Mouse (Mus musculus): ENCODE measurements at regions not wholly inside any gene's neighbourhood (a gene's known extent, or its start where the extent isn't known, plus 50 kb on each side); places are given as distances from the start of the nearest gene placed in this dataset.
A peak's percentile ranks its signal among the peaks of the same experiment; 100 is the strongest.

- DNase-seq (ENCODE audit: low spot score): no peak
Observed at GRCm38 (mm10) chr10:121199236-121199635, 151.8 kb downstream of the Tbc1d30 start.

DNA sequence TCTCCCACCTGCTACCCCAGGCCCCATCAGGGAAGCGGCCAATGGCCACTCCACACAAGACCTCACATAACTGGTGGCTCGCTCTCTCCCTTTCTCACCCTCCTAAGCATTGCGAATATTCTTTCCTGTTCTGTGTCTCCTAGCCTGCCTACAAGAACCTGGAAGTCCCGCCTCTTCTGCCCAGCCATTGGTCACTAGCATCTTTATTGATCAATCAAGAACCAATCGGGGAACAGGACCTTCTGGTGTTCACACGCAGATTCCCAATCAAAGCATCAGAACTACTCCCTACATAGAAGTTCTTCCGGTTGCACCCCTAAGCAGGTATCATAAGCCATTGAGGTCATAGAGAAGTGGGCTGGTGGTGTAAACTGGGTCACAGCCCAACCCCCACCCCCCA is 148.5 kb downstream of the Tbc1d30 start:
- DNase-seq (ENCODE audit: low spot score): no peak
- no peak overlapping the region for H3K4me2 ChIP-seq (ENCODE audit: low read depth, low read length)
- no peak overlapping the region for H3K9ac ChIP-seq (replicated peaks; ENCODE audit: low read depth, low read length)
- no peaks in the 10 kb centered on the region for H3K27me3 ChIP-seq (ENCODE audit: control insufficient read depth, insufficient read depth, low read length)
- H3K36me3 ChIP-seq (replicated peaks; ENCODE audit: control insufficient read depth, insufficient read depth, low read length): no peaks in the 10 kb centered on the region
- no peak overlapping the region for H3K4me3 ChIP-seq (ENCODE audit: low read depth, low read length)
- WGBS: 87% methylated on average over 7 of the region's 7 CpGs
- H3K4me1 ChIP-seq (ENCODE audit: control insufficient read depth, insufficient read depth): peaks cover 6% of the 10 kb centered on the region; the same call in 1 of the 2 replicates
- H3K9me3 ChIP-seq (replicated peaks; ENCODE audit: control insufficient read depth, low read length): no peaks in the 10 kb centered on the region
- H3K27ac ChIP-seq (ENCODE audit: low read depth): no peak overlapping the region
- no peak for ATAC-seq (ENCODE audit: insufficient read depth, low read depth)
- no peak for TF ChIP-seq EP300 (IDR thresholded peaks at IDR 0.05; ENCODE audit: low read depth)
- TF ChIP-seq CTCF (IDR thresholded peaks at IDR 0.05; ENCODE audit: low read depth): no peak

More at GRCm38 (mm10) chr10:121199236-121199635, 151.8 kb downstream of the Tbc1d30 start:
- H3K4me1 ChIP-seq (ENCODE audit: control insufficient read depth, insufficient read depth): no peaks in the 10 kb centered on the region; the same call in 1 of the 2 replicates
- H3K4me2 ChIP-seq (ENCODE audit: low read depth, low read length): no peak overlapping the region
- no peak overlapping the region for H3K27ac ChIP-seq (ENCODE audit: low read depth)
- H3K9ac ChIP-seq (replicated peaks; ENCODE audit: low read depth, low read length): no peak overlapping the region
- no peaks in the 10 kb centered on the region for H3K36me3 ChIP-seq (replicated peaks; ENCODE audit: control insufficient read depth, insufficient read depth, low read length)
- H3K4me3 ChIP-seq (ENCODE audit: low read depth, low read length): no peak overlapping the region
- no peaks in the 10 kb centered on the region for H3K27me3 ChIP-seq (ENCODE audit: control insufficient read depth, insufficient read depth, low read length)
- no peaks in the 10 kb centered on the region for H3K9me3 ChIP-seq (replicated peaks; ENCODE audit: control insufficient read depth, low read length)
- 53% methylated on average over 2 of the region's 2 CpGs for WGBS
- ATAC-seq (ENCODE audit: insufficient read depth, low read depth): no peak
- TF ChIP-seq CTCF (IDR thresholded peaks at IDR 0.05; ENCODE audit: low read depth) (no peak), EP300 (IDR thresholded peaks at IDR 0.05; ENCODE audit: low read depth) (no peak)

- Histone ChIP-seq H3K9me3 (replicated peaks; ENCODE audit: control insufficient read depth, low read length) (no peaks in the 10 kb centered on the region), H3K4me2 (ENCODE audit: low read depth, low read length) (no peak overlapping the region), H3K9ac (replicated peaks; ENCODE audit: low read depth, low read length) (no peak overlapping the region), H3K36me3 (replicated peaks; ENCODE audit: control insufficient read depth, insufficient read depth, low read length) (no peaks in the 10 kb centered on the region), H3K27ac (ENCODE audit: low read depth) (peak overlapping the region; percentile 59), H3K4me1 (ENCODE audit: control insufficient read depth, insufficient read depth) (peaks cover 6% of the 10 kb centered on the region; the same call in 1 of the 2 replicates), H3K4me3 (ENCODE audit: low read depth, low read length) (no peak overlapping the region), H3K27me3 (ENCODE audit: control insufficient read depth, insufficient read depth, low read length) (no peaks in the 10 kb centered on the region)
- ATAC-seq (ENCODE audit: insufficient read depth, low read depth) (no peak), DNase-seq (ENCODE audit: low spot score) (no peak)
- no peak for TF ChIP-seq EP300 (IDR thresholded peaks at IDR 0.05; ENCODE audit: low read depth)
- 86% methylated on average over 11 of the region's 11 CpGs for whole genome bisulfite sequencing
Observed at GRCm38 (mm10) chr10:121205551-121205950, 145.5 kb downstream of the Tbc1d30 start.

DNA sequence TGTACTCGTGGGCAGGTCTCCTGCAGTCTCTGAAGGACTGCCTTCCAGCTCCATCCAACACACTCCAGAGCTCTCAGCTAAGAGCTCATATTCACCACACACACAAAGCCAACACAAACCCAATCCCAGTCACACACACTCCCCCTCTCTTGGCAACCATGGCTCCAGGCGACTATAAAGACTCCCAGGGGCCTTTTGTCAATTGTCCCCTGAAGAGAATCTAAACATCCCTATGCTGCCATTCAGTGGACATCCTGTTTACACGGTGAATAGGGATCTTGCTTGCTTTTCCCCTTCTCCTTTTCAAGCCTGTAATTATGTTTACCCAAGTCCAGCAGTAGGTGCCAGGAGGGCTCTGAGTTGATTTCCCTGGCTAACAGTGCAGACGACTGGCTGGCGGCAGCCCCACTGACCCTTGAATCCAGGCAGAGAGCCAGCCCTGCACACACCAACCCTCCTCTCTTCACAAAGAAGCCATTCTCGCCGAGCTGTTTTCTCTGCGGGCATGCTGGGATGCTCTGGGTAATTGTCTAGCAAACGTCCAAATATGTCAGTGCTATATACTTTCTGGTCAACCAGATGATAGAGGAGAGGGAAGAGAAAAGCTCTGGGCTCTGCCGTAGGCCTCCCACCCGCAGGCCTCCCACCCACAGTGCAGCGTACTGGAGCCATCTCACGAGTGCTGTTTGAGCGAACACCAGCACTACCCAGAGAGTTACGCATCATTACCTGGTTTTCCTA is 144.9 kb downstream of the Tbc1d30 start:
- no peaks in the 10 kb centered on the region for H3K27me3 ChIP-seq (ENCODE audit: control insufficient read depth, insufficient read depth, low read length)
- H3K4me1 ChIP-seq (ENCODE audit: control insufficient read depth, insufficient read depth): peaks cover 6% of the 10 kb centered on the region; the same call in 1 of the 2 replicates
- 34% methylated on average over 15 of the region's 15 CpGs for WGBS
- DNase-seq (ENCODE audit: low spot score) (peak; percentile 55), ATAC-seq (ENCODE audit: insufficient read depth, low read depth) (peak; percentile 90)
- H3K4me2 ChIP-seq (ENCODE audit: low read depth, low read length): no peak overlapping the region
- H3K9me3 ChIP-seq (replicated peaks; ENCODE audit: control insufficient read depth, low read length): no peaks in the 10 kb centered on the region
- no peaks in the 10 kb centered on the region for H3K36me3 ChIP-seq (replicated peaks; ENCODE audit: control insufficient read depth, insufficient read depth, low read length)
- peak overlapping the region; percentile 59 for H3K27ac ChIP-seq (ENCODE audit: low read depth)
- TF ChIP-seq CTCF (IDR thresholded peaks at IDR 0.05; ENCODE audit: low read depth) (no peak), EP300 (IDR thresholded peaks at IDR 0.05; ENCODE audit: low read depth) (no peak)
- H3K9ac ChIP-seq (replicated peaks; ENCODE audit: low read depth, low read length): no peak overlapping the region
- H3K4me3 ChIP-seq (ENCODE audit: low read depth, low read length): no peak overlapping the region

- Histone ChIP-seq H3K4me1 (ENCODE audit: control insufficient read depth, insufficient read depth) (peaks cover 6% of the 10 kb centered on the region; the same call in 1 of the 2 replicates), H3K9me3 (replicated peaks; ENCODE audit: control insufficient read depth, low read length) (no peaks in the 10 kb centered on the region), H3K4me3 (ENCODE audit: low read depth, low read length) (no peak overlapping the region), H3K27me3 (ENCODE audit: control insufficient read depth, insufficient read depth, low read length) (no peaks in the 10 kb centered on the region), H3K4me2 (ENCODE audit: low read depth, low read length) (no peak overlapping the region), H3K27ac (ENCODE audit: low read depth) (no peak overlapping the region), H3K9ac (replicated peaks; ENCODE audit: low read depth, low read length) (no peak overlapping the region), H3K36me3 (replicated peaks; ENCODE audit: control insufficient read depth, insufficient read depth, low read length) (no peaks in the 10 kb centered on the region)
- TF ChIP-seq CTCF (IDR thresholded peaks at IDR 0.05; ENCODE audit: low read depth): no peak
- TF ChIP-seq EP300 (IDR thresholded peaks at IDR 0.05; ENCODE audit: low read depth): no peak
- WGBS: 89% methylated on average over 3 of the region's 3 CpGs
- DNase-seq (ENCODE audit: low spot score) (no peak), ATAC-seq (ENCODE audit: insufficient read depth, low read depth) (no peak)
Observed at GRCm38 (mm10) chr10:121206743-121207039, 144.4 kb downstream of the Tbc1d30 start.
